Mouse (Mus musculus) forebrain, embryonic 16.5 days (tissue): Measurements from ENCODE around the gene Polg. TPM values are rescaled to one million over a fixed set of nuclear protein-coding genes. Genes with fewer than 3 reads are reported as not detected.
A peak's percentile ranks its signal among the peaks of the same experiment; 100 is the strongest.

Experiments
- ATAC-seq: fragments of 200-750 bp; cut with Nextera tagmentation; 2 replicates; pipeline ENCODE4 v1.8.0; 2017; ENCODE audit warnings: mild to moderate bottlenecking, moderate library complexity
- H3K27ac ChIP-seq: fragments of 300-500 bp; sonication (generic); 2 replicates; pipeline ENCODE4 v1.5.1; 2014; ENCODE audit warnings: low read length, control low read depth
- H3K27me3 ChIP-seq: fragments of 300-500 bp; sonication (generic); replicated peaks from 2 replicates; pipeline ENCODE4 v1.6.1; 2014; ENCODE audit warnings: low read length; ENCODE audit not compliant: control insufficient read depth, insufficient read depth
- H3K36me3 ChIP-seq: fragments of 300-500 bp; sonication (generic); 2 replicates; pipeline ENCODE4 v1.6.1; 2014; ENCODE audit not compliant: control insufficient read depth, insufficient read depth
- H3K4me1 ChIP-seq: fragments of 300-500 bp; sonication (generic); replicated peaks from 2 replicates; pipeline ENCODE4 v1.6.1; 2014; ENCODE audit warnings: low read length; ENCODE audit not compliant: control insufficient read depth, insufficient read depth
- H3K4me2 ChIP-seq: fragments of 300-500 bp; sonication (generic); 2 replicates; pipeline ENCODE4 v1.6.1; 2014; ENCODE audit warnings: mild to moderate bottlenecking, low read length, control low read depth
- H3K4me3 ChIP-seq: fragments of 300-500 bp; sonication (generic); replicated peaks from 2 replicates; pipeline ENCODE4 v1.5.1; 2014; ENCODE audit warnings: mild to moderate bottlenecking, low read length, control low read depth
- H3K9ac ChIP-seq: fragments of 300-500 bp; sonication (generic); replicated peaks from 2 replicates; pipeline ENCODE4 v1.6.1; 2014; ENCODE audit warnings: low read depth, low read length, control low read depth
- H3K9me3 ChIP-seq: fragments of 300-500 bp; sonication (generic); 2 replicates; pipeline ENCODE4 v1.6.1; 2016; ENCODE audit warnings: low read length; ENCODE audit not compliant: control insufficient read depth
- WGBS: fragments of 180-500 bp; shearing (Covaris S2); extraction: QIAGEN DNeasy Blood & Tissue Kit; methylation state at CpG from one replicate; pipeline ENCODE4 v1.1.7; 2014; 5-methylcytosine and 5-hydroxymethylcytosine counted together
- polyA plus RNA-seq: library from polyadenylated mRNA; unstranded; fragments of >200 nt; fragmentation: Nextera tagmentation; extraction: Ambion mirVana; gene quantifications from 2 replicates; pipeline ENCODE4 v1.2.1, GENCODE M21; 2015

The Polg gene
- polyA plus RNA-seq, 1 experiment from 2014 or later = 34.6 TPM

DNA sequence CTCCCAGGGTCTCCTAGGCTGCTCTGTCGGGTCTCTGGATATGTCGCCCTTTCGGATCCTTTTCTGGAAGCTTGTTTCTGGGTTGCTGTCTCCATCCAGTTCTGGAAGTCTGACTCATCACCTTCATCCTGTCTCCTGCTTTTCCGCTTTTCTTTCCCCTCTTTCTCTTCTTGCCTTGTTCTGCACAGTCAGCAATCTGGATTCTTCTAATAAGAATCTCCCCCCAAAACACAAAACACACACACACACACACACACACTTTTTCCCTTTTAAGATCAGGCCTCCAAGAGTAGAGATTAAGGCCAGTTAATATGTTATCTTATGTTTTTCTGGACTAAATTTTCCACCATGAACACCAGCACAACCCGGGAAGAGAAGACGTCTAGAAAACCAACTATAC is 32.2 kb upstream of the Polg start:
- Histone ChIP-seq H3K4me2 (peak overlapping the region; percentile 99), H3K4me3 (peak overlapping the region; percentile 97; the same call in 1 of the 2 replicates), H3K9ac (peak overlapping the region; percentile 38; the same call in 1 of the 2 replicates), H3K27ac (peak overlapping the region; percentile 93), H3K9me3 (no peaks in the 10 kb centered on the region), H3K36me3 (no peaks in the 10 kb centered on the region), H3K27me3 (no peaks in the 10 kb centered on the region), H3K4me1 (peaks cover 39% of the 10 kb centered on the region)
- WGBS = 3% methylated on average over 6 of the region's 6 CpGs
- no peak for ATAC-seq

DNA sequence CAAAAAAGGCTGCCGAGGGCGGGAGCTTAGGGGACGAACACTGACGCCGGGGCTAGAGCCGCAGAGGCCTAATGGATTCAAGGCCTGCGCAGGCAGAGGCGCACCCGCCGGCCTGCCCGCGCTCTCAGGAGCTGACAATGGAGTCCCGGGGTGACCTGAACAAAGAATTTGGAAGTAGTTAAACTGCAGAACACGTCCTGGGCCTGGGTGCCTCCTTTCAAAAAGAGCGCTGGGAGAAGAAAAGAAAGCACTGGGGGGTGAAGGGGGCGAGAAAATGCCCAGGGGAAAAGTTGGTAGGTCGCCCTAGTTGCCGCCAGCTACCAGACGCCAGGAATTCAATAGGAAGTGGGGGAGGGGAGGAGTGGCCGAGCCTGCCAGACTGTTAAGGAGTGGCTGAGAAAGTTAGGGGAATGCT is 31.5 kb upstream of the Polg start:
- Histone ChIP-seq H3K36me3 (no peaks in the 10 kb centered on the region), H3K9me3 (no peaks in the 10 kb centered on the region), H3K9ac (peak overlapping the region; percentile 38; the same call in 1 of the 2 replicates), H3K4me3 (peak overlapping the region; percentile 7; the same call in 1 of the 2 replicates), H3K4me1 (peaks cover 33% of the 10 kb centered on the region), H3K27ac (peak overlapping the region; percentile 93), H3K4me2 (peak overlapping the region; percentile 99), H3K27me3 (no peaks in the 10 kb centered on the region)
- WGBS = 5% methylated on average over 20 of the region's 20 CpGs
- ATAC-seq = peak; percentile 8; the same call in 1 of the 2 replicates

DNA sequence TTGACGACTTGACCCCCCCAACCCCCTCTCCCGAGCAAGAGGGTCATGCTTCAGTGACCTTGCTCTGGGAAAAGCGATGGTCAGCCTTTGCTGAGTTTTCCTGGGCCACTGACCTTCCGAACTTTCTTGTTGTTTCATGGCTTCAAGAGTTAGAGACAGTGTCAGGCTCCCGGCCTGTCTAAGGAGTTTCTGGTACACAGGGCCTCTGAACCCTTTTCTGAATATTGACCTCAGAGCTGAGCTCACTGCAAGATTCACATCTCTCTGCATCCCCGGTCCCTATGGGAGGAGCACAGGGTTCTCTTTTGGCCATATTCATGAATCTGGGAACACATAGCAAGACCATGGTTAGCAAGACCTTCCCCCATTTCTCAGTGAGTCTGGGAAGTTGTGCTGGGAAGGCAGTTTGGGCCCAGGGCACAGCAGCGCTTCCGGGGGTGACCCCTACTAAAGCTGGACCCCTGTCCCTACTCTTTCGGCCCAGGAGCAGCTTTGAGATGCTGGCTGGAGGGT is 30.7 kb upstream of the Polg start:
- WGBS = 9% methylated on average over 9 of the region's 9 CpGs
- peak overlapping the region; percentile 69 for H3K9ac ChIP-seq
- no peaks in the 10 kb centered on the region for H3K36me3 ChIP-seq
- H3K4me1 ChIP-seq = peaks cover 26% of the 10 kb centered on the region
- ATAC-seq = no peak
- no peaks in the 10 kb centered on the region for H3K9me3 ChIP-seq
- peak overlapping the region; percentile 93 for H3K27ac ChIP-seq
- H3K4me2 ChIP-seq = peak overlapping the region; percentile 99
- no peaks in the 10 kb centered on the region for H3K27me3 ChIP-seq
- no peak overlapping the region; the same call in 1 of the 2 replicates for H3K4me3 ChIP-seq

DNA sequence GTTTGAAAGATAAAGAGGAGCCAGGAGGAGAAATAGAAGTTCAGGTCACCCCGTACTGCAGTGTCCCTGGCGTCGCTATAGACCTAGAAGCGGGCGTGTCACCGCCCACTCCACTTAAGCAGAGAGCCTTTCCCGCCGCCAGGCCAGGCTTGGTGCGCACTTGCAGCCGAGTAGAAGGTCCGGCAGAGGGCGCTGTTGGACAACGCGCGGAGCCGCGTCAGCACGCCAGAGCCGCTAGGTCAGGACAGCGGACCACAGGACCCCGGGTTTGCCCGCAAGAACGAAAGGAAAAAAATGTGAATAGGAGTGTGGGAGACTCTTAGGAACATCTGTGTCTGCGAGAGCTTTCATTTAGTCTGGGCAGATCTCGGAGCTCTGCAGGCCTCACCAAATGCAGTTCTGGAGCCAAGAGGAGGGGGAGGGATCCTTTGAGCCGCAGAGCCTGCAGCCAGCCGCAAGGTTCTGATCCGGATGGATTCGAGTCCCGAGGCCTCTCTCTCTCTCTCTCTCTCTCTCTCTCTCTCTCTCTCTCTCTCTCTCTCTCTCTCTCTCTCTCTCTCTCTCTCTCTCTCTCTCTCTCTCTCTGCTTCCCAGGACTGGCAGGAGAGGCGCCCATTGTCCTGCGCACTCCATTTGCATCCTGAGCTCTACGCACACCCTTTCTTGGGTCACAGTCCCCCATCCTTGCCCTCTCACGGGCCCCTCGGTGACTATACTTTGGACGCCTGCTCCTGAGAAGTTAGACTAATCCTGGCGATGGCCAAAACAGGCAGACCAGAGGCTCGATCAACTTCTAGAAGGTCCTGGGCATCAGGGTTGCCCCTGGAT is 30.0 kb upstream of the Polg start:
- Histone ChIP-seq H3K4me3 (peak overlapping the region; percentile 46), H3K4me2 (peak overlapping the region; percentile 99), H3K27me3 (no peaks in the 10 kb centered on the region), H3K4me1 (peaks cover 26% of the 10 kb centered on the region), H3K9ac (peak overlapping the region; percentile 69), H3K27ac (peak overlapping the region; percentile 93), H3K36me3 (no peaks in the 10 kb centered on the region), H3K9me3 (no peaks in the 10 kb centered on the region)
- WGBS = under 1% methylated on average over 38 of the region's 38 CpGs
- ATAC-seq = peak; percentile 62

DNA sequence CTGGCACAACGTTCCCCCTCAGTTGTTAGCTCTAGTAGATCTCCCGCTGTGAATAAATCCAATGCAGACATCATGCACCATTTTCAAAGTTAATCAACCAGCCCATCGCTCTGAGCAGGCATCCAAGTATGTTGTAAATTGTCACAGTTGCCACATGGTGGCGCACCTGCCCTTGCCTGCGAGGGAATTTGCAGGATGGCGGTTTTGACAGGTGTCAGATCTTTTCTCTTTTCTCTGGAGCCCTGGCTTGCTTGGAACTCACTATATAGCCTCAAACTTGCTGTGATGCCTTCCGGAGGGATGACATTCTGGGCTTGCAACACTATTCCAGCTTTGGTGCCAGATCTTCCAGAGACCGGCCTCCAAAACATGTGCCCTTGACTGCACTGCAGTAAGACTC is 27.8 kb upstream of the Polg start:
- 0 out of 2 replicates have a peak, but pooled peaks have one; percentile 10 for ATAC-seq
- Histone ChIP-seq H3K4me3 (no peak overlapping the region), H3K9me3 (no peaks in the 10 kb centered on the region), H3K9ac (no peak overlapping the region), H3K36me3 (no peaks in the 10 kb centered on the region), H3K27me3 (no peaks in the 10 kb centered on the region), H3K27ac (no peak overlapping the region), H3K4me2 (no peak overlapping the region), H3K4me1 (peaks cover 26% of the 10 kb centered on the region)
- WGBS = 6% methylated on average over 8 of the region's 8 CpGs

DNA sequence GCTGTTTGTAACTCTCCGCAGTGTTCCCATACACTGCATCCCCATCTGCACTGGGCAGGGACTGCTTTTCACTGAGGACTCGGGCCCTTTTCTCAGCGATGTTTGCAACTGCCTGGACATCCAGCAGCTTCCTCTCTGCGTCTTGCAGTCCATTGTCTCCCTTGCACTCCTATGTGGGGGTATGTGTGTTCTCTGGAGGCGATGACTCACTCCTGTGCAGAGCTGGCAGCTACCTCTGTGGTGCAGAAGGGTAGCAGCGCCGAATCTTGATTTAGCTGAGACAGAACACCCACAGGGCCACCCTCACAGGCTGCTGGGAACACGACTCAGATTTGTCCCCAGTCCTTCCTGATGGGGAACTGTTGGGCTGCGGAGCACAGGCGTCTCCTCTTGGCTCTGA is 20.4 kb upstream of the Polg start:
- no peak overlapping the region for H3K27ac ChIP-seq
- no peaks in the 10 kb centered on the region for H3K36me3 ChIP-seq
- no peak for ATAC-seq
- H3K9me3 ChIP-seq = no peaks in the 10 kb centered on the region
- H3K4me2 ChIP-seq = no peak overlapping the region
- H3K9ac ChIP-seq = no peak overlapping the region
- H3K4me3 ChIP-seq = no peak overlapping the region
- WGBS = 59% methylated on average over 10 of the region's 10 CpGs
- H3K27me3 ChIP-seq = no peaks in the 10 kb centered on the region
- no peaks in the 10 kb centered on the region for H3K4me1 ChIP-seq

DNA sequence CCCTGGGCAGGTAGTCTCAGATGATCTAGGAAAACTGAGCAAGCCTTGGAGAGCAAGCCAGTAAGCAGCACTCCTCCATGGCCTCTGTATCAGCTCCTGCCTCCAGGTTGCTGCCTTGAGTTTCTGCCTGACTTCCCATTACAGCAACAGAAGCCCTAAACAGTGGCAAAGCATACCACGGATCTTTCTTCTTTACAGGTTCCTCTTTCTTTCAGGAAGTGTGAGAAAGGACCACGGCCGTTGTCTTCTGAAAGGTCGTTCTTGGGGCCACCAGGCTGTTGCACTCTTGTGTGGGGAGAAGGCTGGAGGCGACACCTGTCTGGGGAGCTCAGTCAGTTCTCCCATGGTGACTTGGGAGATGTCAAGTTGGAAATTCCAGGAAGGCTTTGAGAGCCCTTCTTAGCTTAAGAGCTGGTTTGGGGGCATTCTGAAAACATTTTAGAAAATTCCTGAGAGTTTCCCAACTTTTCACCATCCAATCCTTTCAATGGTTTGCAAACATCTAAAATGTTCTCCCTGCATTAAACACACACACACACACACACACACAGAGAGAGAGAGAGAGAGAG is 8.8 kb upstream of the Polg start:
- Histone ChIP-seq H3K9ac (no peak overlapping the region), H3K27ac (no peak overlapping the region), H3K4me3 (no peak overlapping the region), H3K27me3 (no peaks in the 10 kb centered on the region), H3K4me2 (no peak overlapping the region), H3K4me1 (no peaks in the 10 kb centered on the region), H3K36me3 (no peaks in the 10 kb centered on the region), H3K9me3 (no peaks in the 10 kb centered on the region)
- no peak for ATAC-seq
- 87% methylated on average over 5 of the region's 5 CpGs for WGBS

DNA sequence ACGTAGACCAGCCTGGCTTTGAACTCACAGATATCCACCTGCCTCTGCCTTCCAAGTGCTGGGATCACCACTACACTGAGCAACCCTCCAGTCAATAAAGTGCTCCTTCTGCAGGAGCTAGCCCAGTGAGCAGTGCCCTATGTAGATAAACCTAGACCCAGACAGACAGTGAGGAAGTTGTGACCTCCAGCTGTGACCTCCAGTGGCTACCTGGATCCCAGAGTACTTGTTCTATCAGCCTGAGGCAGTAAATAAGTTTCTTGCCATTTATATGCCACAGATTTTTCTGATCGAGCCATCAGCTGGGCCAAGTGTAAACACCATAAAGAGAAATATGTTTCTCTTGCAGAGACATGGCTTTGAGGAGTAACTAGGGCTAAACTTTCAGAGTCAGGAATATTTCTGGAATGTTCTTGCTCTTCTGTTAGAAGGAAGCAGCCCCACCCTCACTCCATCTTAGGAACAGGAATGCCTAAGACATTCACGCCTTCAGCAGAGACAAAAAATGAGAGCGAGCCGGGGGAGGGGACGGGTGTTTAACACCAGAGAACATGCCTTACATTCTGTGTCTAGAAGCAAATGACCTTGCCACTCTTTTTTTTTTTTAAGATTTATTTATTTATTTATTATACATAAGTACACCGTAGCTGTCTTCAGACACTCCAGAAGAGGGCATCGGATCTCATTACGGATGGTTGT is 7.5 kb upstream of the Polg start:
- H3K27ac ChIP-seq = no peak overlapping the region
- 93% methylated on average over 9 of the region's 9 CpGs for WGBS
- no peaks in the 10 kb centered on the region for H3K27me3 ChIP-seq
- no peak overlapping the region for H3K4me2 ChIP-seq
- no peak overlapping the region for H3K9ac ChIP-seq
- no peaks in the 10 kb centered on the region for H3K4me1 ChIP-seq
- H3K36me3 ChIP-seq = no peaks in the 10 kb centered on the region
- no peaks in the 10 kb centered on the region for H3K9me3 ChIP-seq
- no peak for ATAC-seq
- no peak overlapping the region for H3K4me3 ChIP-seq

DNA sequence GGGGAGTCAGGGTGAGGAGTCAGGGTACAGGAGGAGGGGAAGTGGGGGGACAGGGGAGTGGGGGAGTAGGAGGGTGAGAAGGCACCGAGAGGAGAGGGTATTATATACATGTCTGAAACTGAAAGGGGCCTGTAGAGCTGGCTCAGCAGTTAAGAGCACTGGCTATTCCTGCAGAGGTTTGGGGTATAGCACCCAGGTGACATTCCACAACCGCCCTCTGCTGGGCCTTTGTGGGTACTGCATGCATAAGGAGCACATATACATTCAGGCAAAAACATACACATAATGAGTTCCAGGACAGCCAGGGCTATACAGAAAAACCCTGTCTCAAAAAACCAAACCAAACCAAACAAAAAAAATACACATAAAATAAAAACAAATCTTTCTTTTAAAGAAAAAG is 6.6 kb upstream of the Polg start:
- Histone ChIP-seq H3K9me3 (no peaks in the 10 kb centered on the region), H3K36me3 (no peaks in the 10 kb centered on the region), H3K27me3 (no peaks in the 10 kb centered on the region), H3K4me2 (no peak overlapping the region), H3K27ac (no peak overlapping the region), H3K9ac (no peak overlapping the region), H3K4me3 (no peak overlapping the region), H3K4me1 (0 out of 2 replicates have a peak, but pooled peaks cover 1% of the 10 kb centered on the region)
- WGBS = 54% methylated on average over 2 of the region's 2 CpGs
- ATAC-seq = no peak
